Mouse (Mus musculus) stomach, embryonic 15.5 days (tissue): Measurements from ENCODE around the gene Dtnb. TPM values are rescaled to one million over a fixed set of nuclear protein-coding genes. Genes with fewer than 3 reads are reported as not detected.

Experiments
- ATAC-seq: fragments of 200-750 bp; cut with Nextera tagmentation; 2 replicates; pipeline ENCODE4 v1.8.0; 2017; ENCODE audit warnings: low read depth, moderate number of reproducible peaks, moderate TSS enrichment; ENCODE audit not compliant: insufficient read depth, low FRiP score
- H3K27ac ChIP-seq: fragments of 300-500 bp; sonication (generic); 2 replicates; pipeline ENCODE4 v1.5.1; 2015; ENCODE audit warnings: mild to moderate bottlenecking, inconsistent platforms
- H3K27me3 ChIP-seq: fragments of 300-500 bp; sonication (generic); replicated peaks from 2 replicates; pipeline ENCODE4 v1.6.1; 2015; ENCODE audit warnings: inconsistent platforms
- H3K36me3 ChIP-seq: fragments of 300-500 bp; sonication (generic); 2 replicates; pipeline ENCODE4 v1.6.1; 2015; ENCODE audit warnings: inconsistent platforms
- H3K4me1 ChIP-seq: fragments of 300-500 bp; sonication (generic); 2 replicates; pipeline ENCODE4 v1.6.1; 2015; ENCODE audit warnings: inconsistent platforms
- H3K4me2 ChIP-seq: fragments of 300-500 bp; sonication (generic); 2 replicates; pipeline ENCODE4 v1.6.1; 2015; ENCODE audit warnings: mild to moderate bottlenecking, inconsistent platforms
- H3K4me3 ChIP-seq: fragments of 300-500 bp; sonication (generic); replicated peaks from 2 replicates; pipeline ENCODE4 v1.5.1; 2015; ENCODE audit warnings: inconsistent platforms
- H3K9ac ChIP-seq: fragments of 300-500 bp; sonication (generic); 2 replicates; pipeline ENCODE4 v1.6.1; 2015; ENCODE audit warnings: inconsistent platforms
- H3K9me3 ChIP-seq: fragments of 300-500 bp; sonication (generic); 2 replicates; pipeline ENCODE4 v1.6.1; 2016; ENCODE audit warnings: inconsistent platforms
- WGBS: fragments of 180-500 bp; shearing (Covaris S2); methylation state at CpG from one replicate; pipeline ENCODE4 v1.1.7; 2015; 5-methylcytosine and 5-hydroxymethylcytosine counted together
- polyA plus RNA-seq: library from polyadenylated mRNA; unstranded; fragments of >200 nt; fragmentation: Nextera tagmentation; extraction: Ambion mirVana; gene quantifications from 2 replicates; pipeline ENCODE4 v1.2.1, GENCODE M21; 2015

Dtnb gene
- polyA plus RNA-seq, 1 experiment from 2014 or later: 38.3 TPM

DNA sequence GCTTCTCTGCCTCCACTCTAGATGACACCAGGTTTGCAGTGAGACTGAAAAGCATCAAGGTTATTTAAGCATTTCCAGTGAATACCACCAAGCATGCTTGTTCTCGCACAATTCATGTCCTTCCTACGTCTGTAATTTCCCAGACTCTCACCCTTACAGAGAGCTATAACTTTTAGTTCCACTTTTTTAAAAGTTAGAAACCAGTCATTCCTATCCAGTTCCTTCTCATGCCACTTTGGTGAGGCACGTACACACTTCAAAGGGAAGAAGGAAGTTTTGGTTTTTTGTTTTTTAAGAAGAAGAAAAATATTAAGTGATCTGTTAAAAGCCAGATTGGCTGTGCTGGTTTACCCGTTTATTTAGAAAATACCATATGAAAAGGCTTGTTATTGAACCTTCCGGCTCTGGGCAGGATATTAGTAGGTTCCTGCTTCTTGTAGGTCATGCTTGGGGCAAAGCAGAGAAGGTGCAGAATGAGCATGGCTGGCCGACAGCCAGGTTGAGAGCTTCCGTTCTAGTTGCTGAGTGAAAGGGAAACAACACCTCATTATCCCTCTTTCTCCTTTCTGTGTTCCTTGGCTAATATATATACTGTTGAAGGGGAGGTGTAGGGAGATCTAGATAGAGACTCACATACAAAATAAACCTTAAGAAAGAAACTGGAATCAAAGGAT, 173.4 kb downstream of the Dtnb start:
- Histone ChIP-seq H3K4me3 (no peak overlapping the region), H3K9me3 (no peaks in the 10 kb centered on the region), H3K36me3 (no peaks in the 10 kb centered on the region), H3K4me1 (no peaks in the 10 kb centered on the region; the same call in 1 of the 2 replicates), H3K27ac (no peak overlapping the region; the same call in 1 of the 2 replicates), H3K9ac (no peak overlapping the region), H3K27me3 (no peaks in the 10 kb centered on the region), H3K4me2 (no peak overlapping the region)
- no peak for ATAC-seq
- WGBS: 61% methylated on average over 7 of the region's 7 CpGs

DNA sequence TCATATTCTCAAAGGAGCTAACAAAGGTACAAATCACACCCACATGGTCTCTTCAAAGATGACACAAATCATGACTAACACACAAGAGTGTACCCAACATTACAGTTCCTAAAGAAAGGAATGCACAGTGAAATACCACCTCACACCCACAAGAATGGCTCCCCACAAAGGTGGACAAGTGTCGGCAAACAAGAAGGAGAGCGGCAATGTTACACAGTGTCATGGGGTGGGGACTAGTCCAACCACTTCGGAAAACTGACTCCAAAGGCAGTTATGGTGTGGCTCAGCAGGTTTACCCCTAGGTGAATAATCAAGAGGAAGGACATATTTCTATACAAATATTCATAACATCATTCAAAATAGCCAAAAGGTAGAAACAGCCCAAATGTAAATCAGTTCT, 174.2 kb downstream of the Dtnb start:
- H3K27ac ChIP-seq: no peak overlapping the region
- H3K27me3 ChIP-seq: no peaks in the 10 kb centered on the region
- no peaks in the 10 kb centered on the region; the same call in 1 of the 2 replicates for H3K4me1 ChIP-seq
- no peak overlapping the region for H3K4me3 ChIP-seq
- no peaks in the 10 kb centered on the region for H3K9me3 ChIP-seq
- H3K9ac ChIP-seq: no peak overlapping the region
- H3K36me3 ChIP-seq: no peaks in the 10 kb centered on the region; the same call in 1 of the 2 replicates
- WGBS: 71% methylated on average over 3 of the region's 3 CpGs
- H3K4me2 ChIP-seq: no peak overlapping the region
- no peak; the same call in 1 of the 2 replicates for ATAC-seq

DNA sequence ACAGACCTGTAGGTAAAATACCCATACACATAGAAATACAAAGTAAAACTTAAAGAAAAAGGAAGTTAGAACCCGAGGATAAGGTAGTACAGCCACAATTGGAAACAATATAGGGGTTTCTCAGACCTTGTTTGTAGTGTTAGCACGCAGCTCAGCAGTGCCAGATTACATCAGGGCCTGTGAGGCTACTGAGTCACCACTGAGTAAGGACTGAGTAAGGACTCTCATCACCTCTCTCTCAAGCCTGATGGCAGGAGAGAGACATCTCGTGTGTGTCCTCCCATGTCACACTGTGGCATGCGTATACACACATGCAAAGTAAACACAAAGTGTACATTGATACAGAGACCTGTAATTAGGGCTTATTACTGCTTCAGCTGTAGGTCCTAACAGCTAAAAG, 175.4 kb downstream of the Dtnb start:
- Histone ChIP-seq H3K27ac (no peak overlapping the region), H3K9me3 (no peaks in the 10 kb centered on the region), H3K4me1 (no peaks in the 10 kb centered on the region; the same call in 1 of the 2 replicates), H3K4me2 (no peak overlapping the region), H3K27me3 (no peaks in the 10 kb centered on the region), H3K9ac (no peak overlapping the region), H3K4me3 (no peak overlapping the region), H3K36me3 (peaks cover 4% of the 10 kb centered on the region; the same call in 1 of the 2 replicates)
- 76% methylated on average over 4 of the region's 4 CpGs for WGBS
- ATAC-seq: no peak

DNA sequence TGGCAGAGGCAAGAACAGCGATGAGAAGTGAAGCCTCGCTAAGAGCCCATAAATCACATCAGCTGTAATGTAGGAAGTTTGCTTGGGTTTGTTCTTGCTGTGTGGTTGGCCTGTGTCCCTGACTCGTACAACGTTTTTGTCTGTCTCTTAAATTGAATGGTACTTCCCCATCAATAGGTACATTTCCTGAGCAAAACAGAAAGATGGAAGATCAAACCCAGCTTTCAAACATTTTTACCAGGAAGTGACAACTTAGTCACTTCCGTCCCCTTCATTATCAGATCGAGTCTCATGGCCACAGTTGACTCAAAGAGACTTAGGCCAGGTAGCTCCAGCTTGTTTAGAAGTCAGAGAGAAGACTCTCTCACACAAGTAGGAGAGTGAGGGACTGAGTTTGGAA, 183.3 kb downstream of the Dtnb start:
- no peaks in the 10 kb centered on the region for H3K27me3 ChIP-seq
- H3K27ac ChIP-seq: no peak overlapping the region
- no peak overlapping the region for H3K4me3 ChIP-seq
- no peak overlapping the region for H3K4me2 ChIP-seq
- H3K9ac ChIP-seq: no peak overlapping the region
- peaks cover 4% of the 10 kb centered on the region; the same call in 1 of the 2 replicates for H3K36me3 ChIP-seq
- no peaks in the 10 kb centered on the region for H3K9me3 ChIP-seq
- 0 out of 2 replicates have a peak, but pooled peaks cover 4% of the 10 kb centered on the region for H3K4me1 ChIP-seq
- no peak for ATAC-seq
- WGBS: 66% methylated on average over 6 of the region's 6 CpGs

DNA sequence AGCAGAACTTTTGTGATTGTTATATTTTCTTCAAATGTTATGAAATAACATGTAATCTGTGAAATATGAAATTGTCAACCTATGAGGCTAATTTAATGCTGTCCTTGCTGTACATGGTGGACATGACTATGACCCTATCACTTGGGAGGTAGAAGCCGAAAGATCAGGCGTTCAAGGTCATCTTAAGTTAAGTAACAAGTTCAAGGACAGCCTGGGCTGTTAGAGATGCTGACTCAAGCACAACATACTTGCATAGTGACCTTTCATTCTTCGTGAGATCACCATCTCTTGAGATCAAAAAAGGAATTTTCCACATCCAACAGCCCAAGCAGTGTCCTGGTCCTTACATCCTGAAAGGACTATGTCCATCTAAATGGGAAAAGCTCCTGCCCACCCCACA, 184.0 kb downstream of the Dtnb start:
- no peak overlapping the region for H3K9ac ChIP-seq
- no peak for ATAC-seq
- H3K36me3 ChIP-seq: peaks cover 4% of the 10 kb centered on the region; the same call in 1 of the 2 replicates
- no peak overlapping the region for H3K4me2 ChIP-seq
- no peaks in the 10 kb centered on the region for H3K27me3 ChIP-seq
- no peaks in the 10 kb centered on the region for H3K9me3 ChIP-seq
- H3K27ac ChIP-seq: no peak overlapping the region
- no peak overlapping the region for H3K4me3 ChIP-seq
- 91% methylated on average over 3 of the region's 3 CpGs for WGBS
- H3K4me1 ChIP-seq: 0 out of 2 replicates have a peak, but pooled peaks cover 5% of the 10 kb centered on the region

DNA sequence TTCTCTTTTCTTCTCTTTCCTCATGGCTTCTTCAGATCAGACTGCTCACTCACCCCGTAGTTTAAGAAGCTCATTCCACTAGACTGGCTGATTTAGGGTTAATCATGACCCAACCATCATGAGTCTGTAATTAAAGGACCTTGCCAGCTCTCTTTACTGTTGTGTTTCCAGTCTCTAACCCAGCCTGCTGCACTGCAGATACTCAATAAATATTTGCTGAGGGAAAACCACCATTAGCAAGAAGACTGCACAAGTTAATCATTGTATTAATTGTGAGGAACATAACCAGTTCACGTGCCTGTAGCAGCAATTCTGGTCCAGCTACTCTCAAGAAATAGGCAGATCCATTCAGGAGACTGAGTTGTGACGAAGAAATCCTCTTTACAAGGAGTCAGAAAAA, 185.9 kb downstream of the Dtnb start:
- no peak overlapping the region for H3K9ac ChIP-seq
- peak; percentile 71; the same call in 1 of the 2 replicates for ATAC-seq
- H3K27me3 ChIP-seq: no peaks in the 10 kb centered on the region
- 0 out of 2 replicates have a peak, but pooled peaks cover 10% of the 10 kb centered on the region for H3K4me1 ChIP-seq
- peak overlapping the region; percentile 78 for H3K27ac ChIP-seq
- no peak overlapping the region for H3K4me3 ChIP-seq
- H3K9me3 ChIP-seq: no peaks in the 10 kb centered on the region
- no peak overlapping the region for H3K4me2 ChIP-seq
- H3K36me3 ChIP-seq: no peaks in the 10 kb centered on the region
- WGBS: 68% methylated on average over 3 of the region's 3 CpGs

DNA sequence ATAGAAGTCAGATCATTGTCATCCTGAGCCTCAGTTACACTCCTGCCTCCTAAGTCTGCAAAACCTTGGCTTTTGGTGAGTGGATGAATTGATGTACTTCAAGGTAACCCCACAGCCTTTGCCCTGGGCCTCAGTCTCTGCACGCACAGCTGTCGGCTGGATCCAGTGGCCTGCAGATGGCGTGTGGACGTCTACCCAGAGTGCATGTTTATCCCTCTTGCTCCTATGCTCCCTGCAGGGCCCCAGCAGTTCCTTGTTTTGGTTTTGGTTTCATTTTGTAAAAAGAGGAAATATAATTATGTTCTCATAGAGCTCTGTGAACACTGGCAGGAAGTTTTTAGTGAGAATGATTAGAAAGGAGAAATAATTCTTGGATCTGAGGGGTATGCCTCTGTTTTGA, 187.2 kb downstream of the Dtnb start:
- H3K4me3 ChIP-seq: no peak overlapping the region
- no peaks in the 10 kb centered on the region for H3K9me3 ChIP-seq
- H3K27me3 ChIP-seq: no peaks in the 10 kb centered on the region
- H3K4me2 ChIP-seq: no peak overlapping the region
- ATAC-seq: peak; percentile 87
- peak overlapping the region; percentile 42 for H3K27ac ChIP-seq
- H3K9ac ChIP-seq: no peak overlapping the region
- H3K36me3 ChIP-seq: no peaks in the 10 kb centered on the region
- 0 out of 2 replicates have a peak, but pooled peaks cover 10% of the 10 kb centered on the region for H3K4me1 ChIP-seq
- WGBS: 14% methylated on average over 4 of the region's 4 CpGs

DNA sequence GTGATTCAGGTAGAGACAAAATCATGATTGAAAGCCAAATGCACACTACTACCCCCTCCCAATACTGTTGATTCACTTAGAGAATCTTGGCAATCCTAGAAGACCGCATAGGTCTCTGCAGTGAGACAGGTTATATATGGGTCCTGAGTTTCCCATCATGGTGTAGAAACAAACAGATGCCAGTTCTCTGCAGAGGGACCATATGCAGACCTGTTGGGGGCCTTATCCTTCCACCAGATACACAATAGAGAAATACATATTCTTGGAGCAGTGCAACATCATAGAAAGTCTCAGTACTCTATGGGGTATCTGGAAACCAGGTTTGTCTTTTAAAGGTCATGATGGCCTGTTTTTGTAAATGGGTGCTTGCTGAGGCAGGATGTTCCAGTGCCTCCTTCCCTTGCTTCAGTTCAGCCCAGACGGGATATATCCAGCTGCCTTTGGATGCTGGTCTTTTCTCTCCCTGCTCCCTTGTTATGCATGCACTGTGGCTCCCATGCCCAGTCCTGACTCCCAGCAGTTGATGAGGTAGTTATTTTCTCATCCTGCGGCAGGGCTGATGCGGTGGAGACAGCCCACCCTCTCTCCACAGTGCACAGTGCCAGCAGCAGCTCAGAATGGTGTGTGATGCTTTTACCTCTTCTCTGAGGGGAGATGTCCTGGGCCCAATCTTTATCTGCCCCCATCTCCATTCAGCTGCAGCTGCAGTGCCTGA, 188.9 kb downstream of the Dtnb start:
- no peak for ATAC-seq
- Histone ChIP-seq H3K27me3 (no peaks in the 10 kb centered on the region), H3K4me3 (no peak overlapping the region), H3K9ac (no peak overlapping the region), H3K27ac (no peak overlapping the region), H3K9me3 (no peaks in the 10 kb centered on the region), H3K4me2 (no peak overlapping the region), H3K4me1 (0 out of 2 replicates have a peak, but pooled peaks cover 10% of the 10 kb centered on the region), H3K36me3 (no peaks in the 10 kb centered on the region)
- WGBS: 58% methylated on average over 4 of the region's 4 CpGs

DNA sequence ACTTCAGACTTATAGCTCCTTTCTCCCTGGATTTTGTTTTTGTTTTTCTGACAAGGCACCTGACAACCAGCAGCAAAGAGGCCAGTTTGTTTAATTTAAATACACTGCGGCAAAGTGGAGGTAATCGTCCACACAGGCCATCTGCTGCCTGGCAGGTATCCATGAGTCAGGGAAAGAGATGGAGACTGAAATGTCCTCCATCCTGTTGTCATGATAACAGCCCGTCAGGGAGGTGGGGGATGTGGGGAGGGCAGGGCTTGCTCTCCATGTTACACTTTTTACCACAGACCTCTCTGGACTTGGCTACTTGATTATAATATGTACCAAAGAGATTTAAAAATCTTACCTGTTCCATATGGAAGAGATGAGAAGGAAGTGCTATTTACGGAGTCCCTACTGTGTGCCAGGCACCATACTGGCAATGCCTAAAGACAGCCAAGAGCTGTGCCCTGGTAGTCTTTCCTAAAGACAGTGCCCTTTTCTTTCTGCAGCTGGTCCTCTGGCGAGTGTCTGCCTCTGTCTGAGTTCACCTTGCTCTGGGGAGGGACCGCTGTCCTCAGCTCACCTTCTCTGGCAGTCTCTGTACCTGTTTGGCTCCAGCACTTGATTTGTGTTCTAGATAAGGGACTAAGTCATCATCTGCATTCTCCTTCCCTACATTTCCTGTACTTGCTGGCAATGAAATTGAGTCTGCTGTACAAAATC, 189.6 kb downstream of the Dtnb start:
- H3K9me3 ChIP-seq: no peaks in the 10 kb centered on the region
- H3K4me1 ChIP-seq: 0 out of 2 replicates have a peak, but pooled peaks cover 10% of the 10 kb centered on the region
- 57% methylated on average over 6 of the region's 6 CpGs for WGBS
- H3K27me3 ChIP-seq: no peaks in the 10 kb centered on the region
- ATAC-seq: no peak
- no peak overlapping the region for H3K4me3 ChIP-seq
- no peak overlapping the region for H3K27ac ChIP-seq
- no peaks in the 10 kb centered on the region for H3K36me3 ChIP-seq
- no peak overlapping the region for H3K4me2 ChIP-seq
- no peak overlapping the region for H3K9ac ChIP-seq

DNA sequence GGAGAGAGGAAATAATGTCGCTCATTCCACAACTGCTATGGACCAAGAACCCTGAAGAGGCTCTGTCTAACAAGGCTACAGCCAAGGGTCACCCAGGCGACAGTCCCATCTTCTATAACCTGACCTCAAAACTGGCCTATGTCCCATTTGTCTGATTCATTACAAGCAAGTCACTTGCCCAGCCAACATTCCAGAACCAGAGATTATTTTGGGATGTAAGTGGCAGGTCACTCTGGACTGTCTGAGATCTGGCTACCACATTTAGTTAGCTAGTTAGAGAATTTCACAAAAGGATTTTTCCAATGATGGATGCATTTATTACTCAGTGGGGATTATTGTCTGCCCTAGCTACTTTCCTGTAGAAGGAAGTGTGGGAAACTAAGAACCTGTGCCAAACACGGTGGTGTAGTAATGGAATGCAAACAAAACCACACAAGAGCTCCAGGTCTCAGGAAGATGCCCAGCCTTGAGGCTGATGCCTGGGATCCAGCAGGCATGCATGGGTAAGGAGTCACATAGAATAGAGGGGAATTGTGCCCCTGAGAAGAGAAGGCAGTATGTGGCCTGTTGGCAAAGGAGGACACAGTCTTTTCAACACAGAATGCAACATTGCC, 192.1 kb downstream of the Dtnb start:
- H3K27ac ChIP-seq: no peak overlapping the region
- ATAC-seq: no peak
- no peaks in the 10 kb centered on the region for H3K36me3 ChIP-seq
- 65% methylated on average over 3 of the region's 3 CpGs for WGBS
- no peak overlapping the region for H3K4me2 ChIP-seq
- H3K27me3 ChIP-seq: no peaks in the 10 kb centered on the region
- H3K9me3 ChIP-seq: no peaks in the 10 kb centered on the region
- H3K4me1 ChIP-seq: 0 out of 2 replicates have a peak, but pooled peaks cover 10% of the 10 kb centered on the region
- H3K9ac ChIP-seq: no peak overlapping the region
- H3K4me3 ChIP-seq: no peak overlapping the region

DNA sequence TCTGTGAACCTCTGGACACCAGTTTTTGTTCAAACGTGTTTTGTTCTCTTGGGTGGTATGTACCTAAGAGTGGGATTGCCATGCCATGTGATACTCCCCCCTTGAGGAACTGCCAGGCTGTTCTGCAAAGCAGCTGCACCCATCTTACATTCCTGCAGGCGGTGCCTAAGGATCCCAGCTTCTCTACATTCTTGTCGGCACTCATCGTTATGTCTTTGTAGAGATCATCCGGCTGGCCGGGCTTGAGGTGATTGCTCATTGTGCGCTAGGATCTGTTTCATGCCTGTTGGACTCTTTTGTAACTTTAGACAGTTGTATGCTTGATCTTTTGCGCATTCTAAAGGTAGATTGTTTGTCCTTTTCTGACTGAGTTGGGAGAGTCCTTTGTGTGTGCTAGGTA, 195.2 kb downstream of the Dtnb start:
- H3K27me3 ChIP-seq: no peaks in the 10 kb centered on the region
- no peak overlapping the region for H3K4me3 ChIP-seq
- no peak overlapping the region for H3K4me2 ChIP-seq
- no peaks in the 10 kb centered on the region for H3K4me1 ChIP-seq
- H3K27ac ChIP-seq: no peak overlapping the region
- no peaks in the 10 kb centered on the region for H3K36me3 ChIP-seq
- no peaks in the 10 kb centered on the region for H3K9me3 ChIP-seq
- ATAC-seq: no peak
- WGBS: 71% methylated on average over 8 of the region's 8 CpGs
- H3K9ac ChIP-seq: no peak overlapping the region
